Mouse (Mus musculus): ENCODE measurements at regions not wholly inside any gene's neighbourhood (a gene's known extent, or its start where the extent isn't known, plus 50 kb on each side); places are given as distances from the start of the nearest gene placed in this dataset.

- no peak overlapping the region for H3K4me2 ChIP-seq
- no peaks in the 10 kb centered on the region for H3K9me3 ChIP-seq (ENCODE audit: low read depth, low read length)
- WGBS: 32% methylated on average over 3 of the region's 3 CpGs
- H3K27ac ChIP-seq (ENCODE audit: low read depth): peak overlapping the region; percentile 42; the same call in 1 of the 2 replicates
- DNase-seq: peak; percentile 61
- TF ChIP-seq CTCF (IDR thresholded peaks at IDR 0.05; ENCODE audit: low read depth): no peak
- no peaks in the 10 kb centered on the region for H3K36me3 ChIP-seq (ENCODE audit: insufficient read depth)
- ATAC-seq (ENCODE audit: insufficient read depth): peak; percentile 83
- H3K9ac ChIP-seq: no peak overlapping the region
- no peaks in the 10 kb centered on the region for H3K27me3 ChIP-seq (ENCODE audit: insufficient read depth, low read length)
- H3K4me1 ChIP-seq (ENCODE audit: insufficient read depth): no peaks in the 10 kb centered on the region; the same call in 1 of the 2 replicates
- H3K4me3 ChIP-seq (ENCODE audit: low read depth, low read length): no peak overlapping the region
Measured at GRCm38 (mm10) chr6:141161626-141162233, 87.3 kb upstream of the Pde3a start.

GRCm38 (mm10) chr6:141167270-141167669 is 81.8 kb upstream of the Pde3a start:
- H3K27ac ChIP-seq (ENCODE audit: low read depth): no peak overlapping the region; the same call in 1 of the 2 replicates
- no peak overlapping the region for H3K9ac ChIP-seq
- no peak overlapping the region for H3K4me3 ChIP-seq (ENCODE audit: low read depth, low read length)
- no peaks in the 10 kb centered on the region for H3K36me3 ChIP-seq (ENCODE audit: insufficient read depth)
- peaks cover 6% of the 10 kb centered on the region; the same call in 1 of the 2 replicates for H3K4me1 ChIP-seq (ENCODE audit: insufficient read depth)
- peak; percentile 22 for DNase-seq
- WGBS: 26% methylated on average over 3 of the region's 3 CpGs
- TF ChIP-seq CTCF (IDR thresholded peaks at IDR 0.05; ENCODE audit: low read depth): no peak
- no peaks in the 10 kb centered on the region for H3K9me3 ChIP-seq (ENCODE audit: low read depth, low read length)
- ATAC-seq (ENCODE audit: insufficient read depth): no peak
- no peak overlapping the region for H3K4me2 ChIP-seq
- H3K27me3 ChIP-seq (ENCODE audit: insufficient read depth, low read length): no peaks in the 10 kb centered on the region

DNA sequence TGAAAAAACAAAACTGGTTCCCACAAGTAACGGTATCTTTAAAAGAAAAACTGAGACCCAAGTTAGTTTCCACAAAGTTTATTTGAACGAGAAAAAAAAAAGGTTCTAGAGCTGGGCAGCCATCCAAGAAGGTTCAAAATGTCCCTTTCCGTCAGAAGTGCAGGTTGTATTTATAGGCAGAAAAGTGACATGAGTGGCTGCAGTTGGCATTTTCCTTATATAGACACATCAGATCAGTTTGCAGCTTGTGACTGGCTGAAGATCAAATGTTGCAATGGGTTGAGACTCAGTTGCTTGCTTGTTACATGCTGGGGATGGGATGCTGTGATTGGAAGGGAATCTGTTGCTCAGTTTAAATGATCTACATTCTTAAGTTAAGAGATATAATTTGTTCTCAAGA is 80.7 kb upstream of the Pde3a start:
- Histone ChIP-seq H3K4me2 (no peak overlapping the region), H3K4me1 (ENCODE audit: insufficient read depth) (peaks cover 6% of the 10 kb centered on the region; the same call in 1 of the 2 replicates), H3K9ac (no peak overlapping the region), H3K27ac (ENCODE audit: low read depth) (no peak overlapping the region), H3K36me3 (ENCODE audit: insufficient read depth) (no peaks in the 10 kb centered on the region), H3K4me3 (ENCODE audit: low read depth, low read length) (no peak overlapping the region), H3K9me3 (ENCODE audit: low read depth, low read length) (no peaks in the 10 kb centered on the region), H3K27me3 (ENCODE audit: insufficient read depth, low read length) (no peaks in the 10 kb centered on the region)
- TF ChIP-seq CTCF (IDR thresholded peaks at IDR 0.05; ENCODE audit: low read depth): no peak
- ATAC-seq (ENCODE audit: insufficient read depth) (peak; percentile 82), DNase-seq (peak; percentile 89)
- WGBS: 8% methylated on average over 3 of the region's 3 CpGs

- no peak overlapping the region for H3K4me2 ChIP-seq
- no peaks in the 10 kb centered on the region for H3K4me1 ChIP-seq (ENCODE audit: insufficient read depth)
- no peak overlapping the region for H3K9ac ChIP-seq
- ATAC-seq (ENCODE audit: insufficient read depth) (no peak), DNase-seq (no peak)
- no peaks in the 10 kb centered on the region for H3K36me3 ChIP-seq (ENCODE audit: insufficient read depth)
- WGBS: 75% methylated on average over 1 of the region's 1 CpGs
- TF ChIP-seq CTCF (IDR thresholded peaks at IDR 0.05; ENCODE audit: low read depth): no peak
- no peak overlapping the region for H3K4me3 ChIP-seq (ENCODE audit: low read depth, low read length)
- no peaks in the 10 kb centered on the region for H3K9me3 ChIP-seq (ENCODE audit: low read depth, low read length)
- H3K27me3 ChIP-seq (ENCODE audit: insufficient read depth, low read length): no peaks in the 10 kb centered on the region
- no peak overlapping the region for H3K27ac ChIP-seq (ENCODE audit: low read depth)
Measured at GRCm38 (mm10) chr6:141183782-141184181, 65.3 kb upstream of the Pde3a start.

- ATAC-seq (ENCODE audit: insufficient read depth) (no peak), DNase-seq (no peak)
- no peak overlapping the region for H3K9ac ChIP-seq
- no peaks in the 10 kb centered on the region for H3K9me3 ChIP-seq (ENCODE audit: low read depth, low read length)
- WGBS: 24% methylated on average over 3 of the region's 3 CpGs
- H3K4me1 ChIP-seq (ENCODE audit: insufficient read depth): no peaks in the 10 kb centered on the region
- H3K4me3 ChIP-seq (ENCODE audit: low read depth, low read length): no peak overlapping the region
- TF ChIP-seq CTCF (IDR thresholded peaks at IDR 0.05; ENCODE audit: low read depth): no peak
- H3K27ac ChIP-seq (ENCODE audit: low read depth): no peak overlapping the region
- H3K27me3 ChIP-seq (ENCODE audit: insufficient read depth, low read length): no peaks in the 10 kb centered on the region
- H3K36me3 ChIP-seq (ENCODE audit: insufficient read depth): no peaks in the 10 kb centered on the region
- no peak overlapping the region for H3K4me2 ChIP-seq
Measured at GRCm38 (mm10) chr6:141188036-141188435, 61.0 kb upstream of the Pde3a start.

- 81% methylated on average over 5 of the region's 5 CpGs for WGBS
- TF ChIP-seq CTCF (IDR thresholded peaks at IDR 0.05; ENCODE audit: low read depth): no peak
- no peaks in the 10 kb centered on the region for H3K36me3 ChIP-seq (ENCODE audit: insufficient read depth)
- H3K4me3 ChIP-seq (ENCODE audit: low read depth, low read length): no peak overlapping the region
- H3K27me3 ChIP-seq (ENCODE audit: insufficient read depth, low read length): no peaks in the 10 kb centered on the region
- no peak for DNase-seq
- no peak overlapping the region for H3K9ac ChIP-seq
- no peaks in the 10 kb centered on the region for H3K4me1 ChIP-seq (ENCODE audit: insufficient read depth)
- no peak overlapping the region for H3K4me2 ChIP-seq
- no peaks in the 10 kb centered on the region for H3K9me3 ChIP-seq (ENCODE audit: low read depth, low read length)
- no peak for ATAC-seq (ENCODE audit: insufficient read depth)
- H3K27ac ChIP-seq (ENCODE audit: low read depth): no peak overlapping the region
Measured at GRCm38 (mm10) chr6:141189093-141189492, 60.0 kb upstream of the Pde3a start.

GRCm38 (mm10) chr6:141189701-141190100 is 59.4 kb upstream of the Pde3a start:
- DNase-seq (no peak), ATAC-seq (ENCODE audit: insufficient read depth) (peak; percentile 28; the same call in 1 of the 2 replicates)
- H3K9ac ChIP-seq: no peak overlapping the region
- no peaks in the 10 kb centered on the region for H3K27me3 ChIP-seq (ENCODE audit: insufficient read depth, low read length)
- no peak overlapping the region for H3K4me2 ChIP-seq
- H3K4me1 ChIP-seq (ENCODE audit: insufficient read depth): no peaks in the 10 kb centered on the region
- no peak overlapping the region for H3K27ac ChIP-seq (ENCODE audit: low read depth)
- no peaks in the 10 kb centered on the region for H3K9me3 ChIP-seq (ENCODE audit: low read depth, low read length)
- H3K4me3 ChIP-seq (ENCODE audit: low read depth, low read length): no peak overlapping the region
- 80% methylated on average over 3 of the region's 3 CpGs for WGBS
- H3K36me3 ChIP-seq (ENCODE audit: insufficient read depth): no peaks in the 10 kb centered on the region
- TF ChIP-seq CTCF (IDR thresholded peaks at IDR 0.05; ENCODE audit: low read depth): no peak

Data from lung, embryonic 14.5 days (tissue).